Mouse (Mus musculus): ENCODE data around the gene Dgcr8. TPM values are rescaled to one million over a fixed set of nuclear protein-coding genes. Genes with fewer than 3 reads are reported as not detected.
A peak's percentile ranks its signal among the peaks of the same experiment; 100 is the strongest.

Dgcr8 gene
- polyA plus RNA-seq, 1 experiment from 2014 or later = 40.8 TPM

- H3K36me3 ChIP-seq (ENCODE audit: control insufficient read depth, insufficient read depth) = peaks cover 19% of the 10 kb centered on the region
- no peaks in the 10 kb centered on the region for H3K9me3 ChIP-seq (ENCODE audit: control insufficient read depth, low read length)
- 47% methylated on average over 11 of the region's 11 CpGs for WGBS
- H3K4me2 ChIP-seq (ENCODE audit: low read length) = no peak overlapping the region
- no peaks in the 10 kb centered on the region for H3K27me3 ChIP-seq (replicated peaks; ENCODE audit: control insufficient read depth, insufficient read depth, low read length)
- ATAC-seq = no peak
- H3K4me1 ChIP-seq (replicated peaks; ENCODE audit: control insufficient read depth, insufficient read depth, low read length) = peaks cover 28% of the 10 kb centered on the region
- no peak overlapping the region for H3K9ac ChIP-seq (replicated peaks; ENCODE audit: low read depth, low read length)
- H3K27ac ChIP-seq (ENCODE audit: low read length) = no peak overlapping the region
- no peak overlapping the region for H3K4me3 ChIP-seq (replicated peaks; ENCODE audit: low read length)
These were observed 59.4 kb downstream of the Dgcr8 start for GRCm38 (mm10) chr16:18229622-18230021.

DNA sequence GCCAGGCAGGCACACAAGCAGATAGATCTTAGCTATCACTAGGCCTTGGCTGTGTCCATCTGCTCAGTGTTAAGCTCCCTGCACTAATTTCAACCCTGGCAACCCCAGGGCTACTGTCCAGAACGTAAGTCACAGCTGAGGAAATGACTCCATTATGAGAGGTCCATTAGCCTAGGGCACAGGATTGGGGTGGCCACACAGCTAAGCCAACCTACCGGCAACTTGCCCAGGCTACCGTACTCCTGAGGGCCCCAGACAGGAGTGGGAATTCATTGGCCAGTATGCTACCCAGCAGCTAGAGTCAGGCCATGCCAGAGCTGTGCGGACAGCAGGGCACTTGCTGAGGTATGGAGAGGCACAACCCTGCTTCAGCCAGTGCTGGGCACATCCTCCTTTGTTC lies 60.2 kb downstream of the Dgcr8 start:
- WGBS = 93% methylated on average over 4 of the region's 4 CpGs
- H3K36me3 ChIP-seq (ENCODE audit: control insufficient read depth, insufficient read depth) = peaks cover 25% of the 10 kb centered on the region

DNA sequence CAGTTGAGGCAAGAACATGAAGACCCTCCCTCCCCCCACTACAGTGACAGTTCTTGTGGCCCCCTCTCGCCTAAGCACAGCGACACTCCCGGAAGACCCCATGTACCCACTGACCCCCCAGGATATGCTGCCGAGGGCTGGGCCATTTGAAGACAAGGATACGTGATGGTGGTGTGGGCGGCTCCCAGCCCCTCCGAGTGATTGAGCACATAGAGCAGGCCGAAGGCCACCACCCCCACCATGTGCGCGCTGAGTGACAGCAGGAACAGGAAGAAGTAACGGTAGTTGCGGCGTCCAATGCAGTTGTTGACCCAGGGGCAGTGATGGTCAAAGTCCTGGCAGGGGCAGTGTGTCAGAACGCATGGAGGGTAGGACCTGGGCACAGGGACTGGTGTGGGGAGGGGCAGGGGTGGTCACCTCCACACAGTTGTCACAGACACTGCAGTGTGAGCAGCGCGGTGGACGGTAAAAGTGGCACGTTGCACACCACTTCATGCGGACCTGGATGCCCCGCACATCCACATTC lies 61.1 kb downstream of the Dgcr8 start:
- H3K27ac ChIP-seq (ENCODE audit: low read length) = no peak overlapping the region
- H3K4me3 ChIP-seq (replicated peaks; ENCODE audit: low read length) = no peak overlapping the region
- no peak overlapping the region for H3K4me2 ChIP-seq (ENCODE audit: low read length)
- H3K4me1 ChIP-seq (replicated peaks; ENCODE audit: control insufficient read depth, insufficient read depth, low read length) = peaks cover 14% of the 10 kb centered on the region
- no peak for ATAC-seq
- no peaks in the 10 kb centered on the region for H3K27me3 ChIP-seq (replicated peaks; ENCODE audit: control insufficient read depth, insufficient read depth, low read length)
- no peak overlapping the region for H3K9ac ChIP-seq (replicated peaks; ENCODE audit: low read depth, low read length)
- H3K9me3 ChIP-seq (ENCODE audit: control insufficient read depth, low read length) = no peaks in the 10 kb centered on the region
- peaks cover 28% of the 10 kb centered on the region for H3K36me3 ChIP-seq (ENCODE audit: control insufficient read depth, insufficient read depth)
- WGBS = 95% methylated on average over 20 of the region's 20 CpGs

More for the DNA sequence above, 60.2 kb downstream of the Dgcr8 start:
- Histone ChIP-seq H3K27ac (ENCODE audit: low read length) (no peak overlapping the region), H3K4me2 (ENCODE audit: low read length) (no peak overlapping the region), H3K9ac (replicated peaks; ENCODE audit: low read depth, low read length) (no peak overlapping the region), H3K27me3 (replicated peaks; ENCODE audit: control insufficient read depth, insufficient read depth, low read length) (no peaks in the 10 kb centered on the region), H3K9me3 (ENCODE audit: control insufficient read depth, low read length) (no peaks in the 10 kb centered on the region), H3K4me3 (replicated peaks; ENCODE audit: low read length) (no peak overlapping the region), H3K4me1 (replicated peaks; ENCODE audit: control insufficient read depth, insufficient read depth, low read length) (peaks cover 23% of the 10 kb centered on the region)
- ATAC-seq = no peak

DNA sequence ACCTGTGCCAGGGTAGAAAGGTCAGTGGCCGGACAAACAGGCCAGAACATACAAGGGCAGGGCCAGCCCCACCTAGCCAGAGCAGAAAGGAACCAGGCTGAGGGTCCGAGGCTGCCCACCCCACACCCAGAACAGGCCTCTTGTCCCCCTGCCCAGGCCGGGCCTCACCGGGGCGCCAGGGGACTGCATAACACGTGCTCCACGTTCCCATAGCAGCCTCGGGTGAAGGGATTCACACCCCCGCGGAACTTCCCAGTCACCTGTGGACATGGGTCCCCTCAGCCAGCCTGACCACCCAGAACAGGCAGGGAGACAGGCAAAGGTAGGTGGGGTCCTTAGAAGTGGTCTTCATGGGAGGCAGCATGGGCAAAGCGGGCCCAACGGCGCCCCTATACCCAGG lies 61.9 kb downstream of the Dgcr8 start:
- WGBS = 96% methylated on average over 13 of the region's 13 CpGs
- Histone ChIP-seq H3K4me3 (replicated peaks; ENCODE audit: low read length) (no peak overlapping the region), H3K4me1 (replicated peaks; ENCODE audit: control insufficient read depth, insufficient read depth, low read length) (peaks cover 14% of the 10 kb centered on the region), H3K27me3 (replicated peaks; ENCODE audit: control insufficient read depth, insufficient read depth, low read length) (no peaks in the 10 kb centered on the region), H3K27ac (ENCODE audit: low read length) (no peak overlapping the region), H3K36me3 (ENCODE audit: control insufficient read depth, insufficient read depth) (peaks cover 31% of the 10 kb centered on the region), H3K9me3 (ENCODE audit: control insufficient read depth, low read length) (no peaks in the 10 kb centered on the region), H3K4me2 (ENCODE audit: low read length) (no peak overlapping the region), H3K9ac (replicated peaks; ENCODE audit: low read depth, low read length) (no peak overlapping the region)
- ATAC-seq = no peak

GRCm38 (mm10) chr16:18222188-18222587 lies 66.9 kb downstream of the Dgcr8 start:
- peaks cover 5% of the 10 kb centered on the region; the same call in 1 of the 2 replicates for H3K4me1 ChIP-seq (replicated peaks; ENCODE audit: control insufficient read depth, insufficient read depth, low read length)
- H3K27me3 ChIP-seq (replicated peaks; ENCODE audit: control insufficient read depth, insufficient read depth, low read length) = no peaks in the 10 kb centered on the region
- H3K27ac ChIP-seq (ENCODE audit: low read length) = no peak overlapping the region
- no peak overlapping the region for H3K9ac ChIP-seq (replicated peaks; ENCODE audit: low read depth, low read length)
- 83% methylated on average over 11 of the region's 11 CpGs for WGBS
- no peak overlapping the region for H3K4me2 ChIP-seq (ENCODE audit: low read length)
- no peaks in the 10 kb centered on the region for H3K9me3 ChIP-seq (ENCODE audit: control insufficient read depth, low read length)
- ATAC-seq = no peak
- no peak overlapping the region for H3K4me3 ChIP-seq (replicated peaks; ENCODE audit: low read length)
- H3K36me3 ChIP-seq (ENCODE audit: control insufficient read depth, insufficient read depth) = peaks cover 25% of the 10 kb centered on the region

DNA sequence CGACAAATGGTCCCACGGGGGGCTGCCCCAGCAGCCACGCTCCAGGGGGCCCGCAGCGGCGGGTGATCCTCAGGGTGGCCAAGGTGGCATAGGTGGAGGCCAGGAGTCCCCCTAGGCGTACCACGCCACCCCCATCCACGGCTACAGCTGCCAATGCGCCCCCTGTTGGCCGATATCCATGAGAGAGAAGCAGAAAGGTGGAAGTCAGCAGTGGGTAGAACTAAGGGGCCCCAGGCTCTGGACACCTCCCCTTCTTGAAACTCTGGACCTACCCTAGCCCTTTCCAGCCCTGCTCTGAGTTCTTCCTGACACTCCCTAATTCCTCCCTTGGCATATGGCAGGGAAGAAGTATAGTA lies 67.5 kb downstream of the Dgcr8 start:
- Histone ChIP-seq H3K4me3 (replicated peaks; ENCODE audit: low read length) (no peak overlapping the region), H3K4me2 (ENCODE audit: low read length) (no peak overlapping the region), H3K4me1 (replicated peaks; ENCODE audit: control insufficient read depth, insufficient read depth, low read length) (peaks cover 5% of the 10 kb centered on the region; the same call in 1 of the 2 replicates), H3K9ac (replicated peaks; ENCODE audit: low read depth, low read length) (no peak overlapping the region), H3K9me3 (ENCODE audit: control insufficient read depth, low read length) (no peaks in the 10 kb centered on the region), H3K27me3 (replicated peaks; ENCODE audit: control insufficient read depth, insufficient read depth, low read length) (no peaks in the 10 kb centered on the region), H3K27ac (ENCODE audit: low read length) (no peak overlapping the region), H3K36me3 (ENCODE audit: control insufficient read depth, insufficient read depth) (peaks cover 25% of the 10 kb centered on the region)
- WGBS = 68% methylated on average over 11 of the region's 11 CpGs
- no peak for ATAC-seq

DNA sequence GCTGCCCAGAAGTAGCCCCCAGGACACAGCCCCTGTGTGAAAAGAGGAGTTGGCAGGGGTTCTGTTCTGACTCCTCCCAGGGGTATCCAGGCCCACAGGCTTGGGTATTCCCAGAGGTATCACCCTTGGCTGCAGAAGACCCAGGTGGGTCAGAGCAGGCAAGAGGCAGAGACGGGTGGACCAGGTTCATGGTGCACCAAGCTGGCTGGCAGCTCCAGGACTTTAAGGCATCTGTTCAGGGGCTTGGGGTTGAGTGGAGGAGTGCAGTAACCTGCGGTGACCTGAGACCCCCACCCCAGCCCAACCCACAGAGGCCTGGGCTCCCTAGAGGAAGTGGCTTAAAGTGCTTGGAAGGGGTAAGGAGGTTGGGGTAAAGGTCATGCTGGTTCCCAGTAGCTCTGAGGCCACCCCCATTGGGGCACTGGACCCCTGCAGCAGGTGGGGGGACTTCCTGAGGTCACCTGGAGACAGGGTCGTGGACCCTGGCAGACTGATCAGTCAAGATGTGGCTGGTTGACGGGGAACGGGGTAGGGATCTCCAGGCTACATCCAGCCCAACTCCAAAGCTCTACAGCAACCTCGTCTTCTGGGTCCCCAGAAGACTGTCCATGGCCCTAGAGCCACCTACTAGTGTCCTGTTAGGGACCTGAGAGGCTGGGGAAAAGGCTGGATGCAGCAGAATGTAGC lies 68.0 kb downstream of the Dgcr8 start:
- no peaks in the 10 kb centered on the region for H3K27me3 ChIP-seq (replicated peaks; ENCODE audit: control insufficient read depth, insufficient read depth, low read length)
- H3K27ac ChIP-seq (ENCODE audit: low read length) = no peak overlapping the region
- H3K4me3 ChIP-seq (replicated peaks; ENCODE audit: low read length) = no peak overlapping the region
- no peak for ATAC-seq
- no peak overlapping the region for H3K9ac ChIP-seq (replicated peaks; ENCODE audit: low read depth, low read length)
- no peaks in the 10 kb centered on the region for H3K9me3 ChIP-seq (ENCODE audit: control insufficient read depth, low read length)
- peaks cover 24% of the 10 kb centered on the region for H3K36me3 ChIP-seq (ENCODE audit: control insufficient read depth, insufficient read depth)
- H3K4me2 ChIP-seq (ENCODE audit: low read length) = no peak overlapping the region
- 87% methylated on average over 6 of the region's 6 CpGs for WGBS
- peaks cover 5% of the 10 kb centered on the region; the same call in 1 of the 2 replicates for H3K4me1 ChIP-seq (replicated peaks; ENCODE audit: control insufficient read depth, insufficient read depth, low read length)

GRCm38 (mm10) chr16:18220001-18220400 lies 69.0 kb downstream of the Dgcr8 start:
- Histone ChIP-seq H3K4me1 (replicated peaks; ENCODE audit: control insufficient read depth, insufficient read depth, low read length) (peaks cover 5% of the 10 kb centered on the region; the same call in 1 of the 2 replicates), H3K4me3 (replicated peaks; ENCODE audit: low read length) (no peak overlapping the region), H3K36me3 (ENCODE audit: control insufficient read depth, insufficient read depth) (peaks cover 15% of the 10 kb centered on the region), H3K4me2 (ENCODE audit: low read length) (no peak overlapping the region), H3K9me3 (ENCODE audit: control insufficient read depth, low read length) (no peaks in the 10 kb centered on the region), H3K27me3 (replicated peaks; ENCODE audit: control insufficient read depth, insufficient read depth, low read length) (no peaks in the 10 kb centered on the region), H3K9ac (replicated peaks; ENCODE audit: low read depth, low read length) (no peak overlapping the region), H3K27ac (ENCODE audit: low read length) (no peak overlapping the region)
- whole genome bisulfite sequencing = 60% methylated on average over 8 of the region's 8 CpGs
- ATAC-seq = peak; percentile 24; the same call in 1 of the 2 replicates

DNA sequence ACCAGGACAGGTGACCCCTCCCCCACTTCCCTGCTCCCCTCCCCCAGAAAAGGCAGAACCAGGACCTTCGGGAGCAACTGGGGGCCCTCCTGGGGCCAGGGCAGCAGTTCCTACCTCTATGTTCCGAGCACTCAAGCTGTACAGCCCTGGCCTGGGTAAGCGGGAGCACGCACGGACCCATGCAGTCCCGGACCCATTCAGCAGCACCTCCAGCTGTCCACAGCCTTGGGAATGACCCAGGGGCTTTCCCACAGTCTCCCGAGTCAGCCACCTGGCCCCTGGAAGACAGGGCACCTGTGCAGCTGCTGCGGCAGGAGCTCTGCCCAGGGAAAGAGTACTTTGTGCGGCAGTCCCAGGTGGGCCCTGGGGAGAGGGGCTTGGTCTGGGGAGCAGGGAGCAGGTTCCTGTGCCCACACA lies 70.5 kb downstream of the Dgcr8 start:
- Histone ChIP-seq H3K4me3 (replicated peaks; ENCODE audit: low read length) (no peak overlapping the region), H3K4me1 (replicated peaks; ENCODE audit: control insufficient read depth, insufficient read depth, low read length) (peaks cover 19% of the 10 kb centered on the region), H3K27ac (ENCODE audit: low read length) (no peak overlapping the region), H3K9me3 (ENCODE audit: control insufficient read depth, low read length) (no peaks in the 10 kb centered on the region), H3K9ac (replicated peaks; ENCODE audit: low read depth, low read length) (no peak overlapping the region), H3K36me3 (ENCODE audit: control insufficient read depth, insufficient read depth) (peaks cover 6% of the 10 kb centered on the region; the same call in 1 of the 2 replicates), H3K4me2 (ENCODE audit: low read length) (no peak overlapping the region), H3K27me3 (replicated peaks; ENCODE audit: control insufficient read depth, insufficient read depth, low read length) (no peaks in the 10 kb centered on the region)
- WGBS = 85% methylated on average over 9 of the region's 9 CpGs
- ATAC-seq = no peak
